Mouse (Mus musculus) heart, adult 11 months (tissue): ENCODE measurements around the gene Epha2.

Experiments
- DNase-seq: peaks from one replicate; pipeline ENCODE4 v3.0.0; 2022

The Epha2 gene

DNA sequence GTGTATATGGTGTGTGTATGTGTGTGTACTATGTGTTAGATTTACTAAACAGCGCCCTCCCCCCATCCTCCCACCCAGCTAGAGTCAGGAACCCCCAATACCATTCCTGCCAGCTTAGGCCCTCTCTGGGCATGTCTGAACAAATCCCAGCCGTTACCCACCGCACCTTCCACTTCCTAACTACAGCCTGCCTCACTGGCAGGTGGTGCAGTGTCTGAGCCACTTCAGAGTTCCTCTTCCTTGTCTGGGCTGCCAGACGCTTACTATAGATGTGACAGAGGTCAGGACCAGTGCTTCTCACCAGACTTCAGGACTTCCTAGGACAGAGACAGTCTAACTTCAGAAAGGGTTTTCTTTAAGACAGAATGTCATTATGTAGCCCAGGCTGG is 3.2 kb downstream of the Epha2 start:
- no peak for DNase-seq

DNA sequence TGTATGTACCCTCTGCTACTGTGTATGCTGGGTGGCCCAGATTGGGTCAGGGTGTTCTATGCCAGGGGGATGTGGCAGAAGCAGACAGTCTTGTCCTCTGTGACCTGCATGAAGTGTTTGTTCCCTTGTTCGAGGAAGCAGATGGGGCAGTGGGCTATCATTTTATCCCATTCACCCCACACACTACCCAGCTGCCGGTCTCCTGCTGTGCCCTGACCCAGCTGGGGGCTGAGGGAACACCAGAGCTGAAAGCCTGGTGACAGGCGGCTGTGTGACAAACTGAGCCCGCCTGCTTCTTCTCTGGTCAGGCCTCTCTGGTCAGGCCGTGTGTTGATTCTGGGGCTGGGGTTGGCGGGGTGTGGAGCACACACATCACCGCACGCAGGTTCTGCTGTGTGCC is 5.0 kb downstream of the Epha2 start:
- DNase-seq = no peak

DNA sequence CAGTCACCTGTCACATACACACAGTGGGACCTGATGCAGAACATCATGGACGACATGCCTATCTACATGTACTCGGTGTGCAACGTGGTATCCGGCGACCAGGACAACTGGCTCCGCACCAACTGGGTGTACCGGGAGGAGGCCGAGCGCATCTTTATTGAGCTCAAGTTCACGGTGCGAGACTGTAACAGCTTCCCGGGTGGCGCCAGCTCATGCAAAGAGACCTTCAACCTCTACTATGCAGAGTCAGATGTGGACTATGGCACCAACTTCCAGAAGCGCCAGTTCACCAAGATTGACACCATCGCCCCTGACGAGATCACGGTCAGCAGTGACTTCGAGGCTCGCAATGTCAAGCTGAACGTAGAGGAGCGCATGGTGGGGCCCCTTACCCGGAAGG is 7.3 kb downstream of the Epha2 start:
- DNase-seq = no peak

DNA sequence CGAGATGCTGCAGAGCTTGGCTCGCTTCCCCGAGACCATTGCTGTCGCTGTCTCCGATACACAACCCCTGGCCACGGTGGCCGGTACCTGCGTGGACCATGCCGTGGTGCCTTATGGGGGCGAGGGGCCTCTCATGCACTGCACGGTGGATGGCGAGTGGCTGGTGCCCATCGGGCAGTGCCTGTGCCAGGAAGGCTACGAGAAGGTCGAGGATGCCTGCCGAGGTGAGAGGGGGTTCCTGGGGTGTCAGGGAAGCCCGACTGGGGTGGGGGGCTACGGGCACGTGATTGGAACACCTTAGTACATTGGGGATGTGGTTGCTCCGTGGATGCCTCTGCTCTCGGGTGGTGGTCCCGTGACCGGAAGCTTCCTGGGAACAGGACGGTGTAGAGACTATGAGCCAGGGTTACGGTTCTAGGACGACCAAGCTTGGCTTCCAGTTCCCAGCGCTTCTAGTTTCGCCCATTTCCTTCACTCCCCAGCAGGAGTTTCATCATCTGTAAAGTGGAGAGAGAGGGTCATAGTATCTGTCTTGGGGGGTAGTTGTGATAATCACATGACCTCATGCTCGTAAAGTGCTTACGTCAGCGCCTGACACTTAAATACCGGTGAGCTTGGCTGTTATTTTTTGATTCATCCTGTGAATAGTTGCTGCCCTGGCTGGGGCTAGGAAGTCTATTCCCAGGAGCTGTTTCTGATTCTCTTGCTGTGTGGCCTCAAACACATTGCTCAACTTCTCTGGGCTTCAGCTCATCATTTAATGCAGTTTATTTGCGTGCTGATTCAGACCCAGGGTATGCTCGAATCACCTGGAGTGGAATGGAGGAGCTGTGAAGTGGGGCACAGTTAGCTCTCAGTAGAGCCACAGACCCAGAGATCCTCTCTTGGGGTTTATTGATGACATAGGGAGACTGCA is 8.1 kb downstream of the Epha2 start:
- DNase-seq = no peak

DNA sequence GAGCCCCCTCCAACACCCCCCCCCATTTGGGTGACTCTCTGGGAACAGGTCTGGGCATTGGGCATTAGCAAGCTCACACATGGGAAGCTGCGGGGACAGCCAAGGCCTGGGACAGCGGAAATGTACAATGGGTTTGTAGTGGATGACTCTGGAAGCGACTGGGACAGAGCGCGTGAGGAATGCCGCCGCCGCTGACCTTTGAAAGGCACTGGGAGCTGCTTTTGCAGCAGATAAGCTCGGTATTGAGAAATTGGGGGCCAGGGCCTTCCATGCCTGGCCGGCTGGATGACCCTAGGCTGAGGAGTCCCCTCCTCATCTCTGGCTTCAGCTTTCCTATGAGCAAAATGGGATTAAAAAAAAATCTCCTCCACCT is 8.7 kb downstream of the Epha2 start:
- DNase-seq = no peak

DNA sequence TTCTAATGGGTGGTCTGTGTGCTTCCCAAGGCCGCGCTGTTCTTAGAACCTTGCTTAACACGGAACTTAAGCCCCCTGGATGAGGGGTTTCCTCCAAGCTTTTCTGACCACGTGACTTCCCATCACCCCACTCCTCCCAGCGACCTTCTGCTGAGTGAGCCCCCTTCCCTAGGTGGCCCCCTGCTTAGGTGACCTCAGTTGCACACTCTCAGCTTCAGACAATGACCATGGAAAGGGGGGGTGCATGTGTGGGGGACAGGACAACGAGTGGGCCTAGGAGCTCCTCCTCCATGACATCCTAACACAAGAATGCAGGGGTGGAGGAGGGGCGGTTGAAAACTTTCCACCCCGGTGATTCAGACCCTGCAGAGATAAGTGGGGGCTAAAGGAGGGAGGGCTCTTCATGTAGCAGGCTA is 9.2 kb downstream of the Epha2 start:
- peak; percentile 98 for DNase-seq

DNA sequence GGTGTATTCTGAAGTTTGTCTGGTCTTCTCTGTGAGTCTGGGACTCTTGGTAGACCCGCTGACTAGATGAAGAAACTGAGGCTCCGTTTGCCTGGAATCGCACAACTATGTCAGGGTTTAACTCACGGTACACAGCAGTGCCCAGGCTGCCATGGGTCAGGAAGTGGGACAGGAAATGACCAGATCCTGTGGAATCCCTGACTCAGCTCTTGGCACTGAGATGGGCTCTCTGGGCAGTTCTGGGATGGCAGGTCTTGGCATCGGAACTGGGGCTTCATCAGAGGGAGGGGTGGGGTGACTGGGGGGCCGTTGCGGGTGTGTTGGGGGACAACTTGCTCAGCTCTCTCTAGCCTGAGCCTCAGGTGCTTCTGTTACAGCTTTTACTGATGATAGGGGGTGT is 10.0 kb downstream of the Epha2 start:
- peak; percentile 96 for DNase-seq

DNA sequence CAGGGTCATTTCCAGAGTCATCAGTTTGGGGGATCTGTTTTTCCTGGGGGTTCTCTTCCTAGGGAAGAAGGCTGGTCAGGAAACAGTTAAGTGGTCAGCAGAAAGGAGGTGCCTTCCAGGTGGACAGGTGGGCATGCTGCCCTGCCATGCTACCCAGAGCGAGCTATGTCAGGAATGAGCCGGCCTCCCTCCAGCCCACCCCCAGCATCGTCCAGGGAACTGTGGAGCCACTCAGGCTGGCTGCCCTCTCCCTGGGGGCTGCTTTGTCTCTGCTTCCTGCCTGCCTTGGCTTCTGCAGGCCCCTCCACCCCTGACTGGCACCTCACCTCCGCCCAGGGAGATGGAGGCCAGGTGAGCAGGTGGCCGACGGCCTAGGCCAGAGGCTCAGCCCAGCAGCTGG is 10.5 kb downstream of the Epha2 start:
- peak; percentile 94 for DNase-seq

DNA sequence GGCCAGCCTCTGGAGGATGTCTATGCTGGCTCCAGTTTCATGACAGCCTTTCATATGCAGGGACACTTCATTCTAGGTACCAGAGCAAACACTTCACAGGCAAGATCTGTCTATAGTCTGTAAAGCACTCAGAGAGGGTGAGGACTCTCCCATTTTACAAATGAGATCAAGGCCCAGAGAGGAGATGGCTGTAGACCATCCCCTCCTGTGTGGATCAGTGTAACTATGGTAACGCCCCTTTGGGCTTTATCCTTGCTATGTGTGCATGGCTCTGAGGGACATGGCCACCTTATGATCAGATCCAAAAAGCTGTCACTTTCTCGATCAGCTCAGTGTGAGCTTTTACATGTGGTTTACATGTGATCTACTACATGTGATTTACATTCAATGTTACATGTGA is 10.9 kb downstream of the Epha2 start:
- DNase-seq = no peak

DNA sequence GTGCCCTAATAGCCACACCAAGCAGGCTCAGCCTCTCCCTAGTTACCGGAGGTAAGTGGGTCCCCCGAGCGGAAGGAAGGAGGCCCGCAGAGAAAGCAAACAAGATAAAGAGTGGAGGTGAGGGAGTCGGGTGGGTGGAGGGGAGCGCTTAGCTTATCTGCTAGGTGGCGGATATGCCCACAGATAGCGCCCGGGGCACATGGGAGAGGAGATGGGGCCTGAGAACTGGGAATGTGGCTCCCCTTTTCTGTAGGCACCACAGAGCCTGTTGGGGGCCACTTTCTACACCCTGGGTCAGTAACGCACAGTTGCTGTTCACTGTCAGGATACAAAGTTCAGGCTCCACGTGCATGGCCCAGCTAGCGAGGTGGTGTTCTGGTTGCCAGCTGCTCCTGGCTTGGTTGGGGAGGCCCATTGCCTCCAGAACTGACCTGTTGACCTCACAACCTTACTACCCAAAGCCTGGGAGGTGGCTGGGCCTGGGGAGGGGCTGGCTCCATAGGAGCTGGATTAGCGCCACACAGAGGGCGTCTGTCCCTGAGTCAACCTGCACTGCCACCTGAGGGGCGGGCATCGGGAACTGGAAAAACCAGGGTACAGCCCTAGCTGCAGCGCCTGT is 11.6 kb downstream of the Epha2 start:
- DNase-seq = no peak

DNA sequence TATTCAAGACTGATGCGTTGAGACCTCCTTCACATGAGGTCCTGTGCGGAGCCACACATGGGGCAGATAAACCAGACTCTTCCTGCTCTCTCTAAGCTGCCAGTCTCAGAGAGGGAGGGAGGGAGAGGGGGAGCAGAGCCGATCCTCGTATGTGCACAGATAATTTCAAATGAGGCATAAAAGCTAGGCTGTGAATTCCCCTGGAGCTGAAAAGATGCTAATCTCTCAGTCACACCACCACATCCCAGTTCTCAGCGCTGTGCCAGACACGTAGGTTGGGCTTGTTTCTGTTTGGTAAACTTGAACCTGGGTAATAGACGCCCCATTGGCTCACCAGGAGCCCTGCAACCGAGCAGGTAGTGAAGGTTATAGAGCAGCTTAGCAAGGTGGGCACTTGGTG is 12.4 kb downstream of the Epha2 start:
- DNase-seq = no peak

DNA sequence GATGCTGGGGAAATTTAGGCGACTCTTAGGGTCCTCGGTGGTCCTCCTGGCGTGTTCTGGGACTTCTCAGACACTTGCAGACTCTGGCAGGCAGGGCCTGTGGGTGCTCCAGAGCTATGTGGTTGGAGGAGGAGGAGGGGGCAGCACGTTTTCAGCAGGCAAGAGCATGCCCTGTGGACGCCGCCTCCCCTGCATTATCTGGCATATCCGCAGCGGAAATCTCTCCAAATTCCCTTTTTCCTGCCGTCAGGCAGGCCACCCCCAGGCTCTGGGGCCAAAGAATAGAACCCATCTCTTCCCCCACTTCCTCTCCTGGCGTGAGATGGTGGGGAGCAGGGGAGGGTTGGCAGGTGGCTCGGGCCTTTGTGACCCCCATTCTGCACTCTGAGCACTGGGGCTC is 12.9 kb downstream of the Epha2 start:
- DNase-seq = no peak

DNA sequence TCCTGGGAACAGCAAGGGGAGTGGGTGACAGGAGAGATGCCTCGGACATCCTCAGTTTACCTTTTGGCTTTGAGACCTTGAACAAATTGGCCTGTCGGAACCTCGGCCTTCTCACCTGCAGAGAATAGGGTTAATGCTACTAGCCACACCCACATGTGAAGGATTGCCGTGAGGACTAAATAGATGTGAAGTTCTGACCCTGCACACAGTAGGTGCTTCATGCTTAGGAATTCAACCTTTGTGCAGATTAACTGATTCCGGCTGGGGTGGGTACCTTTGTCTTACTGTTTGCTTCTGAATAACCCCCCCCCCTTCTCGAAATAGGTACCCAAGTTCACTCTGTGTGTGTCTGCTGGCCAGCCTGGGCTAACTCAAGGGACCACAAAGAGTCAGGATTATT is 13.7 kb downstream of the Epha2 start:
- no peak for DNase-seq

DNA sequence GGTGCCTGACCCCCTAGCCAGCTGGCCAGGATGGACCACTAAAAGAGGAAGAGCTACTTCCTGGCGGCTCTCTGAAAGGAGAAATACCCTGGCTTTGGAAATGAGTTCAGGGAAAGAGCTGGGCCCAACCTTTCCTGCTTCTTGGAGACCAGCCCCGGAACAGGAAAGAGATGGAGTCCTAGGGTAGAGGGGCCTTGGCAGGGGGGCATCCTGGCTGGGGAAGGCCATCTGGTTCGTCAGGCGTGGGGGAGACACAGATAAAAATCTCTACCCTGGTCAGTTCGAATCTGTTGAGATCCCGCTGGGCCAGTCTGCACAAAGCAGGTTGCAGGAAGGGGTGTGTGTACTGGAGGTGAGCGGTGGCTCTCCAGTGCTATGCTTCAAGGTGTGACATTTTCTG is 15.0 kb downstream of the Epha2 start:
- DNase-seq = peak; percentile 98

DNA sequence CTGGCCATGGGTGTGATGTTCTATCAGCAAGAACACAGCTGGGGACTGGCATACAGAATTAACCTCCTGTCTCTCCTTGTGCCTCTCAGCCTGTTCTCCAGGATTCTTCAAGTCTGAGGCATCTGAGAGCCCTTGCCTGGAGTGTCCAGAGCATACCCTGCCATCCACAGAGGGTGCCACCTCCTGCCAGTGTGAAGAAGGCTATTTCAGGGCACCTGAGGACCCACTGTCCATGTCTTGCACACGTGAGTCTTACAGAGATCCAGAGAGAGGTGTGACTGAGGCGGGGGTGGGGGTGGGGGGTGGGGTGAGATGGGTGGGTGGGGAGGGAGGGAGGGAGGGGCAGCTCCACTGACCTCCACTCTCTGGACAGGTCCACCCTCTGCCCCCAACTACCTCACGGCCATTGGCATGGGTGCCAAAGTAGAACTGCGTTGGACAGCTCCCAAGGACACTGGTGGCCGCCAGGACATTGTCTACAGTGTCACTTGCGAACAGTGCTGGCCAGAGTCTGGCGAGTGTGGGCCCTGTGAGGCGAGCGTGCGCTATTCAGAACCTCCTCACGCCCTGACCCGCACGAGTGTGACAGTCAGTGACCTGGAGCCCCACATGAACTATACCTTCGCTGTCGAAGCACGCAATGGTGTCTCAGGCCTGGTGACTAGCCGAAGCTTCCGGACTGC is 15.6 kb downstream of the Epha2 start:
- DNase-seq = peak; percentile 95

DNA sequence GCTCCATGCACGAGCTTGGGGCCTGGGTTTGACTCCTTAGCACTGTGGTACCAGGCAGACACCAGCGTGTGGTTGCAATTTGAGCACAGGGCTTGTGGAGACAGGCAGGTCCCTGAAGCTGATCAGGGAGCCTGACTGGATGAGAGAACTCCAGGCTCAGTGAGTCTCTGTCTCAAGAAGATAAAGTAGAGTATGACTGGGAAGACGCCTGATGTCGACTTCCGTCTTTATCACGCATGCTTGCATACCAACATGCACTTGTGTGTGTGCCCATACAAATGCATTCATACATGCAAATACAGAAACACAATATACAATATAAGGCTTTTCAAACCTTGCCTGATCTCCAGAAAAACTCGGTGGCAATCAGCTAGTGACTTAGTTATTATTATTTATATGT is 16.9 kb downstream of the Epha2 start:
- DNase-seq = no peak

DNA sequence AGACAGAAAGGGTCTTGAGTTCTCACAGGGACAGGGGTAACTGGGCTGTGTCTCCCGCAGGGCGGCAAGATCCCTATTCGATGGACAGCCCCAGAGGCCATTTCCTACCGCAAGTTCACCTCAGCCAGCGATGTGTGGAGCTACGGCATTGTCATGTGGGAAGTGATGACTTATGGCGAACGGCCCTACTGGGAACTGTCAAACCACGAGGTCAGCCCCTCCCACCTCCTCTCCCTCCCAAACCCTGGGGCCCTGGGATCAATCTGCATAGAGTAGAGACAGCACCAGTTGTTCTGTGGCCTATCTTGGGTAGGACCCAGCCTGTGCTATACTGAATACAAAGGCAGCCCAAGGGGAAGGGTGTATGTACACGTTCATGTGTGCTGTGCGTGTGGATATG is 21.5 kb downstream of the Epha2 start:
- no peak for DNase-seq

DNA sequence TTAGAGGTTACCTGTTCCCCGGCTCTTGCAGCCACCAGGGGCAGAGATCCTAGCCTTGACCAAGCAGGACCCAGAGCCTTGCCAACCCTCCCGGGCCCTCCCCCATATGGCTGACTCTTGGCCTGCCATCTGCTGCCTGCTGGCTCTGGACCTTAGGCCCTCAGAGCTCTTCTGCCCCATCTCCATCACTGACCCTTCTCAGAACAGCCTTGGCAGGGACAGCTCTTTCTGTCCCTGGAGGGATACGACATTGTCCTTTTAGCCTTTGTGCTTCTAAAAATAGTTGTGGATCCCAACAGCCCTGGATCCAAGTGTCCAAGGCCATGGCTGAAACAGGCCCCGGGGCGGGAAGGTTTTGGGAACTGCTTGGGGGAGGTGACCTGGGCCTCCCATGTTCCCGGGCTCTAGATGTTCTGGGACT is 23.7 kb downstream of the Epha2 start:
- DNase-seq = peak; percentile 99

DNA sequence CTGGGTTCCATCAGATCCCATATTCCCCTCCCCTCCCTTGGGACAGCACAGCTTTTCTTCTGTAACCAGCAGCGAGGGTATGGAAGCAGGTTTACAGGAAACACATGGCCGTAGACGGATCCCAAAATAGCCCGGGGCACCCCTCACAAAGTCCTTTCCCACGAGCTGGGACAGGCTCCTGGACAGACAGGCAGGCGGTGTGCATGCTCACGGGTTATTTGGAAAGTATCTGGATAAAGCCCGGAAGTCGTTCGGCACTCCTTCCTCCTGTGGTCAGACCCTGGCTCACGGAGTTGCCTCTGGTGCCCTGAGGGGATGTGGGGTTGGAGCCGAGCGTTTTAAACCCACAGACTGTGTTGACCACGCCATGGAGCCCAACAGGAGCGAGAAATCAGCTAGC is 24.6 kb downstream of the Epha2 start:
- DNase-seq = peak; percentile 98

DNA sequence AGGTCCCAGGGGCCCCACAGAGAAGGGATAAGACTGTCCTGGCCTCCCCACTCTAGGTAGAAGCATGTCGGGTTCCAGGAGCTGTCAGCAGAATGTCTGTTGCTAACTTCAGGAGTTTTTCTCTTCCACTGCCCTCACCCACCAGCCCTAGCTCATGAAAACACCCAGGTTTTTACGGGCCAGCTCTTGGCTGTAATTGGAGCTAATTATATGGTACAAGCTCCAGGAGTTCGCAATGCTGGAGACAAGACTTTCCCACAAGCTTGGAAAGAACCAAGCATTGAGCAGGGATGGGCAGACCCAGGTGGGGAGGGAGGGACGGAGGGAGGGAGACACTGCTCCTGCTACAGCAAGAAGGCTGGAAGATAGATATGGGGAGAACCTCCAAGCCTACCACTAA is 26.0 kb downstream of the Epha2 start:
- no peak for DNase-seq

DNA sequence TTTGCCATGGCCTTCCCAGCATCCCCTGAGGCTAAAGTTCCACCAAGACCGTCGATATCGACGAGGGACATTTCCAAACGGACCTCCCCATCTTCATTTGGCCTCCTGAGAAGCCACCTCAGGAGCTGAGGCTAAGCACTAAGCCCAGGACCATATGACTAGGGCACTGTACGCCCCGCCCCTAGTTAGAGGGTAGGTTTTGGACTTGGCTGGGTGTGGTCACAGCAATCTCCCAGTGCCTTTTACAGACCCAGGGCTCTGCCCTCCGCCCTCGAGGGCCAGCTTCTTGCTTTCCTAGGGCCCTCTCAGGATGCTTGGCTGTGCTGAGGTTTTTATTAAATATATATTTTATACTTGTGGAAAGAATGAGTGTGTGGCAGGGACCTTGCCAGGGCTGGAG is 27.7 kb downstream of the Epha2 start:
- no peak for DNase-seq

DNA sequence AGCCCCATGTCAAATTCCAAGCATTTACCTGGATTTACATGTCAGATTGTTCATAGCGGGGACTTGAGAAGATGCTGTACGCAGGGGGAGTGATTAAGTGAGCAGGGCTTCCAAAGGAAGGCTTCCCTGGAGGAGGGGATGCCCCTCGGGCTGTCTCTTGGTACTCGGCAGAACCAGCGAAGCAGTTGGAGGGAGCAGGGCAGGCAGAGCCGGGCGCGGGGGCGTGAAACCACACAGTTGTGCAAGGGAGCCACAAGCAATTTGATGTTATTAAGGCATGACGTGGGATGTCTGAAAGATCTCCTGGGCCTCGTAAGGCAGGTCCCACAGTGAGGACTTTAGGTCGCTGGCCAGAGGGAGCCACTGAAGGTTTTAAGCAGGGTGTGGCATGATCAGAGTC is 28.9 kb downstream of the Epha2 start:
- DNase-seq = no peak

DNA sequence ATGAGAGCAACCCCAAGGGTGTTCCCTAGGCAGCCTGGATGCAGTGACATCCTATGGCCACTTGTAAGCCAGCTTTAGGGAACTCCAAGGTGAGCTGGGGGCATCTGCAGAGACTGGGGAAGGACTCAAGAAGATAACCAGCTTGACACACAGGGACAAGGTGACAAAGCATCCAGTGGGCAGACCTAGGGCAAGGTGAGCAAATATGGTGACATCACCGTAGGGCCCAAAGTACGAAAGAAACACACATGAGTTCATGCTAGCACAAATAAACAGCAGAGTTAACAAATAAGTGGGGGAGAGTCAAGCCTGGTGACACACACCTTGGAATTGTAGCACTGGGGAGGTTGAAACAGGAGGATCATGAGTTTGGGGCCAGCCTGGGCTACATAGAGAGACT is 30.4 kb downstream of the Epha2 start:
- DNase-seq = no peak

DNA sequence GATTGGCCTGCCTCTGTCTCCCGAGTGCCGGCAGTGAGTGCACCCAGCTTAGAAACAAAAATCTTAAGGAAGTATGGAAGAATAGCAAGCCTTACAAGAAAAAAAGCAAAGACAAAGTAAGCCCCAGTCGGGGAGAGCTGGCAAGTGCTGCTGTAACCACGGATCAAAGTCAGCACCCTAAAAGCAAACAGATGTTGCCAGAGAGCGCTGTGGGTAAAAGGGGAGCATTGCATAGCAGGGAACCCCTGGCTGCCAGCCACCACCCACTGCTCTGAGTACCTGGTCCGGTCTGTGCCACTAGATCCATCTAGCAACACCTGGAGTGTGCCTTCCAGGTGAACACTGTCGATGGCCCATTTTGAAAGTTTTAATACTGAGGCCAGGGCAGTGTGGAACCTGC is 31.2 kb downstream of the Epha2 start:
- DNase-seq = no peak
